Mouse (Mus musculus) embryo, embryonic 11 days (tissue): Measurements from ENCODE around the gene Zfhx3.

Experiments used
- DNase-seq: peaks from one replicate; pipeline ENCODE4 v3.0.0-alpha.2; 2015

Zfhx3 gene

DNA sequence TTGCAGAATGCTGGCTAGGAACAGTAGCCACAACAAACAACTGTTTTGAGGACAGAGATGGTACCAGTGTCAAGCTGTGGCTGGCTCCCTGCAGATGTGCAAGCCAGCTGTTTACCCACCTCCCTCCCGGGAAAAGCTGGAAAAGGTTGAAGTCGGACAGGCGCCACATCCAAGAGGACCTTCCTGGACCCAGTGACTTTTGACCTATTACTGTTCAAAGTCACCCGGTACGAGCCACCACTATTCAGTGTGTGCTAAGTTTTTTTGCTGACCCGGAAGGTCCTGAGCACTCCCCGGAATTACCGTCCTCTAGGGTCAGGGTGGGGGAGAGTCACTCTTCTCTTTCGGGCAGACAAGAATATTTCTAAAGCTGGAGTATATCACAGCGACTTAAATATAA lies 818.3 kb downstream of the Zfhx3 start:
- DNase-seq = no peak

DNA sequence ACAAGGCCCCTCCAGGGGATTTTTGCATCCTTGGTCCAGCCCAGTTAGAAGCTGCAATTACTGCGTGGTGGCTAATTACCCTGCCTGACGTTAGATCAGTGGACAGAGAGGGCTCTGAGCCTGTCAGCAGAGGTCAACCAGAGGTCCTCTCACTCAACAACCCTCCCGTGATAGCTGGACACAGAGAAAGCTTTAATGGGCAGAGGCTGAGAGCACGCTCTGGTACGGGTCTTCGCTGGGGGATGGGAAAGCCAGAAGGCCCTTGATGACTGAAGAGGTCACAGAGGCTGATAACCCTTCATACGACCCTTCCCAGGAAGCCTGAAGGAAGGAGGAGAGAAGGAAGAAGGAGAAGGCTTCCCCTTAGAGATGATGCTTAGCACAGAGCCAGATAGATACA lies 820.1 kb downstream of the Zfhx3 start:
- peak; percentile 56 for DNase-seq

DNA sequence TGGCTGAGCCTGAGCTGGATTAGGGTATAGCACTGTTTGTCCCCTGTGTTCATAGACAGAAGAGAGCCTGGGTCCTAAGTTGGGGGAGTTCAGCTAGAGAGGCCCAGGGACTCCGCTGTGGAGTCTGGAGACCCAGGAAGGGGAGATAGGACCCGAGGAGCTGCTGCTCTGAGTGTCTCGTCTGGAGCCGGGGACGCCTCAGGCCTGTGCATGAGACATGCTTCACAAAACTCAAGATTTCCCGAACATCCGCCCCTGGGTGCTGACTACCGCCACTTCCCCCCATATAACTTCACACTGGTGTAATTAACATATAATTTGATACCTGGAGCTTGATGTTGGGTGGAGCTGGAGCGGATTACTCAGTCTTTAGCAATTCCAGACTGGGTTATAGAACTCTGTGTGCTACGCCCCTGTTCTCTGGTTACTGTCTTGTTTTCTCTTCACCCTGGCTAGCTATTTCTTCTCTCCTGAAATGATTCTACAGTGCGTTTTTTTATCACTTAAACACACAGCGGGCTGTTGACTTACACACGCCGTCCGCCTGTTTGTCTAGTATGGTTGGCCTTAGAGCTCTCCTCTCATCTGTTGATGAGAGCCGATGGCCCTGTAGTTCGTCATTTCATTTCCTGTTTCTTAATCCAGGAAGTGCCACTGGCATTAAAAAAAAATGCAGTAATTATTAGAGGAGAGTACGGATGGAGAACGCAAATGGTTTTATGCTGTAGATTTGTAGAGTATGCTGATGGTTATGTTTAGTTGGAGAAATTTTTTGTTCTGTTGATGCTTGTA lies 822.2 kb downstream of the Zfhx3 start:
- no peak for DNase-seq

DNA sequence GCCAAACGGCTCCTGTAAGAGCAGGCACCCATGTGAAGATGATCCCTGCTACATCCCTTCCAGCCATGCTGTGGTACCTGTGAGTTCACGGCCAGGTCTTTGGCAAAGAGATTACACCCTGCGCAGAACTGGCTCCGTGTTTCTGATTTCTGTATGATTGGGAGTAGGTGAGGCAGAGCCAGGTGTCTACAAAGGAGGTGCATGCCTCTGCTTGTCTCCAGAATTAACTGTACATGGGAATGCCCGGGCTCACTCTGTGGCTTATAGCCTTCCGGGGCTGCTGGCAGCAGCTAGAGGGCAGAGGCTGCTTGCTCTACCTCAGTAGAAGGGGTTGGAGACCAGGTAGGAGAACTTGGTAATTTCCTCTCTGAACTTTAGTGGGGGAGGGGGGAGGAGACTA lies 823.7 kb downstream of the Zfhx3 start:
- DNase-seq = no peak

DNA sequence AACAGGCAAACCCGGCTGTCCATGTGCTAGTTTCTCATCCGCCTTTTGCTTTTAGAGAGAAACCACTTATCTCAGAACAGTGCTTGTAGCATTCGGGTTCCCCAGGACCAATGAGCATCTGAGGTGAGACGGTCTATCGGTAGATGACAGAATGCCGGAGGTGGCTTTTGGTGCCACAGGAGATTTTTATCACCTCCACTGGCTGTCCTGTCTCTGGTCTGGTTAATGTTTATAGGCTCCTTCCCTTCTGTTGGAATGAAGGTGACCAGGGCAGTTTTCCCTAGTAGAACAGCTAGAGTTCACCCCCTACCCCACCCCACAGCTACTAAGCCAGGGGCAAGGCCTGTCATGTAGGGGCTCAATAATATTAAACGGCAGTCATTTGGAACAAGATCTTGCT lies 825.6 kb downstream of the Zfhx3 start:
- DNase-seq = no peak

DNA sequence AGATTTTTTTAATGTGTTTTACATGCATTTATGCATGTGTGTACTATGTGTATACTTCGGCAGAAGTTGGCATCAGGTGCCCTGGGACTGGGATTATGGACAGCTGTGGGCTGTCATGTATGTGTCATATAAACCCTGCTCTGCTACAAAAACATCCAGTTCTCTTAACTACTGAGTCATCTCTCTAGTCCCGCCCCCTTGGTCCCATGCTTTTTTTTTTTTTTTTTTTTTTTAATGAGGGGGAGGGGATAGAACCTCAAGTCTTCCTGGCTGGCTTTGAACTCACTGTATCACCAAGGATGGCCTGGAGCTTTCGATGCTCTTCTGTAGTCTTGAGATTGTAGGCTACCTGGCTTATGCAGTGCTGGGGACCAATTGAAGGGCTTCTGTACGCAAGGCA lies 827.9 kb downstream of the Zfhx3 start:
- DNase-seq = no peak

DNA sequence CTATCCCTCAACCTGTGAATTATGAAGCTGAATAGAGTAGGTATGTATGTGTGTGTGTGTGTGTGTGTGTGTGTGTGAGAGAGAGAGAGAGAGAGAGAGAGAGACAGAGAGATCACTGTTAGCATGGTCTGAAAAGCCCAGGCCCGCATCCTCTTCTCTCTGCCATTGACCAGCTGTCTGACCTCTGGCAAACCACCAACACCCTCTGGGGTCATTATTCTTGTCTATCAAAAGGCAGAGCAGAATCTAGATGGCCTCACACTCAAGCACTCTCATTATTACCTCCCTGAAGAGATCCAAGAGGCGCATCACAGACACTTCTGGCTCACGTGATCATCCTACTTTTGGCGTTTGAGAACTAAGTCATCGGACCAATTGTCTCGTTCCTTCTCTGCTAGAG lies 831.0 kb downstream of the Zfhx3 start:
- DNase-seq = no peak

DNA sequence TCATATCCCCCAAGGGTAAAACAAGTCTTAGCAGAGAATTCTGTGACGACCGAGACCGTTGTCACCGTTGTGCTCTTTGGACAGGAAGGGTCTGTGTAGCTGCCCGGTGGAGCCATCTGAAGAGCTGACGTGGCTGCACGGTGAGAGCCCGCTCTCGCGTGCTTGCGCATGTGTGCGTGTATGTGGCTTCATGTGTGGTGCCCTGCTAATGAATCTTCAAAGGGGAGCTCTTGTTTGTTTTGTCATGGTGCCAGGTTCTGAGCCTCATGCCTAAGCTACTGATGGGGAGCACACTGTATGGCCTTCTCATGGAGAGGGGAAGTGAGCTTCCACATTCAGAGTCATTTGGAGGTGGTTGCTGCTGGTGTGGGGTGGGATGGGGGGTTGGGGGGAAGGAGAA lies 835.6 kb downstream of the Zfhx3 start:
- no peak for DNase-seq

DNA sequence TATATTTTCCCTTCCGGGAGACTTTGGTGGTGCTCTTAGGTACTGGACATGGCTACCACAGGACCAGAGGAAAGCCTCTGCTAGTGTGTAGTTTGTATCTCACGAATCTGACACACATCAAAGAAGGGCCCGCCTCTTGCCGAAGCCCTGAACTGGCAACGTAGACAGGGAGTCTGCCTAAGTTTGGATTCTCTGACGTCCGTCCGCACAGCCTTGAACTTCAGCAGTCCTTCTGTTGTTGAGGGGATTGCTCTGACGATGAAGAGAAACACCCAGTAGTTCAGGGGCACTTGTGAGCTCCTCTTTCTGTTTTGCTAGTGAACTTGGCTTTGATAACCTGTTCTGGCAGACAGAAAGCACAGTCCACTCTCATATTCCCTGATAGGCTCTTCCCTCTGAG lies 836.1 kb downstream of the Zfhx3 start:
- DNase-seq = no peak

DNA sequence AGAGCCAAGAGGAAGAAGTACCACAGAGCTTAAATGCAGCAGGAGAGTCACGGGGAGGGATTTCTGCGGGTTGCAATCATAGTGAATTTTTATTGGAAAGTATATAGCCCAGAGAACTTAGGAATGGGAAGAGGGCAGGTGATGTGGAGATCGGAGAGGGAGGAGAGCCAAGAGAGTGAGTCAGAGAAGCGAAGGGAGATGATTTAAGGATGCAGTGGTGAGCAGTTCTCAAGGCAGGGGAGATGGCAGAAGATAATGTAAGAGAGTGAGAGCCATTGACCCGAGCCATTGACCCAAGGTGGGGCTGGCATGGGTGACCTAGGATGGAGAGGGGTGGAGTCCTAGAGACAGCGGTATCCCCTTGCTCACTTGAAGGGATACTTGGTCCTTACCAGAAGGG lies 838.3 kb downstream of the Zfhx3 start:
- no peak for DNase-seq

DNA sequence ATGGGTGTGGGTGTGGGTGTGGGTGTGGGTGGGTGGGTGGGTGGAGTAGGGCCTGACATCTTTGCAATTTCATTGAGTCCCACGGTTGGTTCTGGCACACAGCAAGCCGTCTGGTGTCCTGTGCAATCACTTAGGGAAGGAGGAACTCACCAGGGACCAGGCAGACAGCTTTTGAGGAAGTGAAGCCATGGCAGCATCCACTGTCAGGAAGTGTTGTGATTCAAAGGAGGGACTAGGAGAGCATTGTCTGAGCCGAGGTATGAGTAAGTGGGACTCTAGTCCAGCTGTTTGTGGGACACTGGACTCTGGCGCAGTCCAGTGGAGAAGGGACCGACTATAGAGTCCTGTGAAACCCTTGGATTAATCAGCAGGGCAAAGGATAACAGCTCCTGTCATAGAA lies 838.7 kb downstream of the Zfhx3 start:
- DNase-seq = no peak

DNA sequence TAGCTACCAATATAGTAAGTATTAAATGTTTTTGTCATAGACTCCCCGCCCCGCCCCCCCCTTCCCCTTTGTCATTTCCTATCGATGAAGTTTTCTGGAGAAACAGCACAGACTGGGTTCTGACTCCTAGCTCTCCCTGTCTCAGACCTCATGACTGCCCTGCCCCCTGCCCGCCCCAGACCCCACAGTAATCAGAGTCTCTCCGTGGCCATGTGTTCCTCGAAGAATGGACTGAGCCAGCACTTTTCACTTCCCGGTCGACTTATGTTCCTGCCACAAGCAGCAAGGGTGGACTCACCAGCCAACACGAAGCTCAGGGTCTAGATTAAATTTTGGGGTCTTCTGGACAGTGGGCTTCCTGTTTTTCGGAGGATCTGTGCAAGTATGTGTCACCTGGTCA lies 840.7 kb downstream of the Zfhx3 start:
- no peak for DNase-seq

DNA sequence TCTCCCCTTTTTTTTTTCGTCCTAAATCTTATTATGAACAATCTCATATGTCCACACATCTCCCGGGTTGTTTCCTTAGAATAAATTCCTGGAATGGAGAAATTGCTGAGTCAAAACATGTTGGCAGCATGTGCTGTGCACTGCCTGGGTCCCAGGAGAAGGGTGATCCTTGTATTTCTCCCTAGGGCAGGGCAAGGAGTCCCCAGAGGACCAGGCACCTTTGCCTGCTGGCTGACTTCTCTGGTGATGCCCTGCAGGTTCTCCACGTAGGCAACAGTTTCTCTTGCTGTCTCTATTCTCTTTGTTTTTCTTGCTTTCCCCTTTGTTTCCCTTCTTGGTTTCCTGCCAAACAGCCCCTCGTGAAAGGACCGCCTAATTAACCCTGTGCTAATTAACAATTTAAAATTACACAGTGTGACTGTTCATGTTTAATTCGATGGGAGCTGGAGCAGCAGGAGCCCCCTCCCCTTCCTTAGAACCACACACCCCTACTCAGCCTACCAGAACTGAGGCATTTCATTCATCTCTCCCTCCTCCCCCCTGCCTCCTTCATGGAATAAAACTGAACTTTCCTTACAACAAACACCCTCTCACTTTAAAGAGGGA lies 845.8 kb downstream of the Zfhx3 start:
- no peak for DNase-seq

DNA sequence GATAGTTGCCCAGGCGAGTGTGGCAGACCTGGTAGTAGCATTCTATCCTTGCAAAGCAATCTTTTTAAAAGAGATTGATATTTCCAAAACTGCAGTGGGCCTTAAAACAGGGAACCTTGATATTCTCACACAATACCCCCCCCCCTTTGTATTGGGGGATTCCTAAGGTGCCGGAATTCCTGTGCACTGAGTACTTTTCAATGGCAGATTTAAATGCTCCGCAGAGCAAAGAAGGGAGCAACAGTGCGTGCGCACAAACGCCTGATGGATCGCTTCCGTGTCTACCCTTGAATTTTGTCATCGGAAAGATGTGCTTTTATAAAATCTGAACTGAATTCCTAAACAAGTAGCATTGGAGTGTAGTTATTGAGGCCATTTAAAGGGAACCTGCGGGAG lies 846.3 kb downstream of the Zfhx3 start:
- no peak for DNase-seq

DNA sequence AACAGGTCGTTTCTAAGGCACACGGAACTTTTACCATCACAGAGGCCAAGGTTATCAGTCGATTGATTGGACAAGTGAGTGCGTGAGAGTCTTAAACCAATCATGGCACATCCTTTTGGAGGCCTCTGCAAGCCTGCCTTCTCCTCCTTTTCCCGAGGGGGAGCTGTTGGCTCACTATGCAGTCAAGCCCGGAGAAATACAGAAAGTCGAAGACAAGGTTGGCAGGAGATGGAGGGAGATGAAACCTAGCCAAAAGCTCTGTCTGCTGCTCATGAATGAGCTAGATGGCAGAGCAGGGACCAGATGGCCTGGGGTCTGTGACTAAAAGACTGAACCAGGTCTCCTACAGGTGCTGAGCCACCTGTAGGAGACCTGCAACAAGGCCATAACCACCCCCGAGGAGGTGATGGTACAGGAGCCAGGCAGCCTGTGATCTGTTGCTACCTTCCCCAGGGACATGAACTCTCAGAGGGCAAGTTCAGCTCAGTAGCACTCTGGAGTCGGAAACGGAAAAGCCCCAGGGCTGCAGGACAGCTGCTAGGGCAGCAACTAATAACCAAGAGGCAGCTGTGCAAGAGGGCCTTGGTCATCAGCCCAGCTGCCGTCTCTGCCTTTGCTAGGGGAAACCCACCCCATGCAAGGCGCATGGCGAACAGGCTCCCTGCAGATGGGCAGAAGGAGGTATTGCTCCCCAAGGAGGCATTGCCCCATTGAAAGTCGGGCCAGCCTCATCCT lies 848.3 kb downstream of the Zfhx3 start:
- DNase-seq = peak; percentile 55

DNA sequence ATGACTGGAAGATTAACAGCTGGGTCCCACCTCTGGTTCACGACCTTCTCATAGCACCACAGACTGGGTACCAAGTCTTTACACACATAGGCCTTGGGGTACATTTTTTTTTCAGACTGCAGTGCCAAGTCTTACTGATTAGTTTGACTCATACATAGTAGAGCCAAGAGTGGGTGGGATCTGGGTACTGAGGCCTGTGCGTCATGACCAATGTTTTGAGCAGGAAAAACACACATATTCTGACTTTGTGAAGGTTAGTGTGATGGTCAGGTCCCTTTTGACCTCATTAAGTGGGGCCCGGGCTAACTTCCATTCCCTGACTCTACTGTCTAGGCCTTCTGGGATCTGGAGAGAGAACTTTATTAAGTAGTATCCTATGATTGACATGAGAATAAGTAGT lies 853.6 kb downstream of the Zfhx3 start:
- no peak for DNase-seq

DNA sequence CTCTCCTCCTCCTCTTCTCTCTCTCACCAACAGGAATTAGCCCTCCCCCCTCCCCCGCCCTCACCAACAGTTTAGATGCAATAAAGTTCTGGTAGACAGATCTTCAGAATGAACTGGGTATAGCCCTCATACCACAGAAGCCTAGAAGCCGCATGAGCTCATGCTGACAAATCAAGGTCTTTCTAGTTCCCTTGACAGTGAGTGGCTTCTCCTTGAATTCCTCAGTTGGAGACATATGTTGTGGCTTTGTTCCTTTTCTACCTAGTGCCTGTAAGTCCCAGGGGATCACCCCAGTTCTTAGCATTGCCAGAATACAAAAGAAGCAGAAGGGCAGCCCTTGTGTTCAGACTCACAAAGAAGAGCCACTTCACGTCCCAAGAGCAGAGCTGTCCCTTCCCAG lies 854.4 kb downstream of the Zfhx3 start:
- no peak for DNase-seq

DNA sequence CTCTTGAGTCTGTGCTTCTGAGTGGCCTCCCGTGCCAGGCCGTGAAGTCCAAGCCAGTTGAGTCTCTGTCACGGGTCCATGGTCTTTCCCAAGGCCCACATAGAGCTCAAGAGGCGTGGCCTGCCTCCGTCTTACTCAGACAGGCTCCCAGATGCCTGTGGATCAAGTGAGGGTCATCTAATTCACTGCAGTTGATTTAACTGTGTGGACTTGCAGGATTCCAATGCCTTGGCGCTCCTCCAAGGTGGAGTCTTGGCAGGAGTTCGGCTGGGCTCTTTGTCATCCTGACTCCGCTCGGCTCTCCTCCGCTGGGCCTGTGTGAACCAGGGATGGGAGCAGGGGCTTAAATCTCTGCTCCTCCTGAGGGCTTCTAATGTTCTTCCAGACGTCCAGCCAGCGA lies 855.6 kb downstream of the Zfhx3 start:
- peak; percentile 29 for DNase-seq

DNA sequence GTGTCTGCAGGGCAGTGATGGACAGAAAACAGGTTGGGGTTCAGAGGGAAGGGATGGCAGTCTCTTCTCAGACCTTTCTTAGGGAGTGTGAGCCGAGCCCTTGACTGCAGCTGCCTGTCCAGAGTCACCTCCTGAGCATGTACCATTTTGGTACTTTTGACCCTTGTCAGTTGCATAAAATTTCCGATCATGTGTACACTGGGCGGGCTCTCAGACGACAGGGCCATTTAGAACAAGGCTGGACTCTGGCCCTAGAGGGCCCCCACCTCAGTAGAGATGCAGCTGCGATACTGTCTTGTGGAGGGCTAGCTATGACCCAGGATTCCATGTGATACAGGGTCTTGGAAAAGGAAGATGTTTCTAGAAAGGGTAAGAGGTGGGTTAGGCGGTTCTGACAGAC lies 856.8 kb downstream of the Zfhx3 start:
- no peak for DNase-seq

DNA sequence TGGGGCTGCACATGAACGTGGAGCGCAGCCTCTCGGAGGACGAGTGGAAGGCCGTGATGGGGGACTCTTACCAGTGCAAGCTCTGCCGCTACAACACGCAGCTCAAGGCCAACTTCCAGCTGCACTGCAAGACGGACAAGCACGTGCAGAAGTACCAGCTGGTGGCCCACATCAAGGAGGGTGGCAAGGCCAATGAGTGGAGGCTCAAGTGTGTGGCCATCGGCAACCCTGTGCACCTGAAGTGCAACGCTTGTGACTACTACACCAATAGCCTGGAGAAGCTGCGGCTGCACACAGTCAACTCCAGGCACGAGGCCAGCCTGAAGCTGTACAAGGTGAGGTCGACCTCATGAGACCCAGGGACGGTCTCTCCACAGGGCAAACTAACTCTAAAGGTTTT lies 857.9 kb downstream of the Zfhx3 start:
- DNase-seq = no peak

DNA sequence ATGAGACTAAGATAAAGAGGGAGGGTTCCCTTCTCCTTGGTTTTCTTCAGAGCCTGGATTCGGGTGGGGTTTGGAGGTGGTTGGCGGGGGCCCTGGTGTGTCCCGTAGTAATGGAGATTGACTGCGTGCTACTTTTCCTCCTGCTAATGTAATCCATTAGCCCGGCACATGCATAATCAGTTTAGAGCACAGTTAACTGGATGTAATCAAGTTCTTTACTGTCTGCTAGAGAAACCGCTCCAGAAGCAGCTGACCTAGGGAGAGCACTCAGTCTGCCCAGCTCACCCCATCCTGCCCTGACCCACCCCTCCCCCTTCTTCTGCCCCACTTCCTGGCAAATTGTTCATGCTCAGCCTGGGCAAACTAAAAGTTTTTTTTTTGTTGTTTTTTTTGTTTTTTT lies 860.6 kb downstream of the Zfhx3 start:
- DNase-seq = no peak

DNA sequence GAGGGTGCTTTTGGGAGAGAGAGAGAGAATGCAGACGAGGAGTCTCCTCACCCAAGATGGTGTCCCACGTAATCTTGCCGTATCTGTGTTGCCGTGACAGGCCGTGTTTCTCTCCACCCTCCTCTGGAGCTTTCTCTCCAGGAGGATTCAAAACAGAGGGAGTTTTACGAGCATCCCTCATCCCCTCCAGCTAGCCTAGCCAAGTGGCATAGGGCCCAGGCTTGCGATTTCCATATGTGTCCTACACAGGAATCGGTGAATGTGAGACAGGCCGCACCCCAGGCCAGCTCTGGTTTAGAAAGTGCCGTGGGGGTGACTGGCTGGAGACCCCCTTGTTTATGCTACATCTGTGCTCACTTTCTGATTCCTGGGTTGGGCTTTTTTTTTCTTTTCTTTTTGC lies 869.2 kb downstream of the Zfhx3 start:
- DNase-seq = no peak

DNA sequence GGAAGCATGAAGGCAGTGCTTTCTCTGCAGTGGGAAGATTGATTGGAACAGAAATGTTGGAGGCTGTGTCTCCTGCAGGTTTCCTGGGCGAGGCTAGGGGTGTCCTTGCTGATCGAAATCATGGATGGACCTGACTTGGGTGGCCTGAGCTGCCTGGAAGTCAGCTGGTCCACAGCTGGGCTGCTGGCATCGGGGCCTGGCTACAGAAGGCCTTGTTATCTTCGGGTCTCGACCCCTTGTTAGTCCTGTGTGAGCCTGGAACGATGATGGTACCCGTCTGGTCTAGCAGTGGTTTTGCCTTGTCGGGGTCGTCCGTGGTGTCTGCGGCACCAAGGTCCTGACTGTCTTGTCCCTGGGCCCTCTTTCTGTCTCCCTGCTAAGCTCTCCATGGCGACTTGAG lies 870.9 kb downstream of the Zfhx3 start:
- no peak for DNase-seq

DNA sequence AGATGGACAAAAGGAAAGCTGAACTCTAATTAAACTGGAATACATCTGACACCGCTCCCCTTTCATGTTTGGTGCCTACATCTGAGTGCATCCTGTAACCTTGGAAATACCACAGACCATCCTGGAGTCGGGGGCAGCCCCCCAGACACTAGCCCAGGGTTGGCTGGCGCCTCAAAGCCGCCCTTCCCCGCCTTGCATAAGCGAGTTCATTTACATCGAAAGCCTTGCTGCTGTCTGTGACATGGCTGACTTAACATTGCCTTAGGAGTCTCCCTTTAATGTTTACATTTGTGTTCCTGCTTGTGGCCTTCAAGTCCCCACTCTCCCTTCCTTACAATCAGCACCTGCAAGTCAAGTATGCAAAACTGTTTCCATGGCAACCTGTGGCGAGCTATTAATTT lies 876.8 kb downstream of the Zfhx3 start:
- peak; percentile 65 for DNase-seq
